Mouse (Mus musculus): ENCODE measurements around the gene Stx12.

DNA sequence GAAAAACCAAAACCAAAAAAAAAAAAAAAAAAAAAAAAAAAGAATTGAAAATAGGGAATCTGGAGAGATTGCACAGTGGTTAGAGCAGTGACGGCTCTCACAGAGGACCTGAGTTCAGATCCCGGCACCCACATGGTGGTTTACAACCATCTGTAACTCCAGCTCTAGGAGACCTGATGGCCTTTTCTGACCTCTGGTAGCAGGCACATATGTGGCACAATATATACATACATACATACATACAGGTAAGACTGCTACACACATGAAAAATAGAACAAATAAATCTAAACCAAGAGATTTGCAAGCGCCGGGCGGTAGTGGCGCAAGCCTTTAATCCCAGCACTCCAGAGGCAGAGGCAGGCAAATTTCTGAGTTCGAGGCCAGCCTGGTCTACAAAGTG lies 80.4 kb downstream of the Stx12 start:
- no peak for TF ChIP-seq CTCF (IDR thresholded peaks at IDR 0.05; ENCODE audit: borderline replicate concordance, extremely low read depth, insufficient read depth, insufficient read length)
- TF ChIP-seq POLR2A (IDR thresholded peaks at IDR 0.05; ENCODE audit: borderline replicate concordance, extremely low read depth, insufficient read depth, insufficient read length, poor library complexity, severe bottlenecking), result no peak

Data from brain, embryonic 14.5 days (tissue).